ENCODE assay signal across 11 mouse cellular contexts in the genomic region with DNA sequence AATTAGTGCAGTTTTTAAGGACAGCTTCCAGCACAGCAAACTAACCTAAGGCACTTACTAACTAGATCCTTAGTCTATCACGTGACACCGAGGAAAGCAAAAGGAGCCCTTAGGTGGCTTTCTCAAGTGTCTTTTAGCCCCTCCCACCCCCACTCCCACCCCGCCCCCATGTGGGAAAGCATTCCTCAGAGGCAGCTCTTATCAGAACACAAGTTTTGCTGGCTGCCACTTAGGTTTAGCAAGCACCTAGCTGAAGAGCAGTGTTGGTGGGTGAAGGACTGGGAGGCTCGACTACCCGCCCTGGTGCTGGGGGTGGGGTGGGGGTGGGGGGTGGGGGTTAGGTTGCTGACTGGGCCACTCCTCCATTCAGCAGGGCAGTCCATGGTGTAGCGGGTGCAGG. TPM values are rescaled to one million over a fixed set of nuclear protein-coding genes. Genes with fewer than 3 reads are reported as not detected.
DNase-seq lines count a peak whose midpoint lies in the region; ATAC-seq and TF ChIP-seq lines count a peak whose summit lies in the region.
"Had no signal": no experiment of that assay in that cellular context is flagged by ENCODE, and none has a peak within 500 bp of the region (broad histone marks: within the 10 kb centered on the region; RNA-seq: fewer than 3 reads in every experiment).

No protein-coding gene starts in this region.

- H3K4me2 ChIP-seq in heart, embryonic 14.5 days (ENCODE audit: low read length): peak overlapping the region; percentile 41
- no peak overlapping the region for H3K4me2 ChIP-seq in midbrain, embryonic 11.5 days
- no peak overlapping the region for H3K4me2 ChIP-seq in midbrain, embryonic 14.5 days (ENCODE audit: low read length)
- H3K4me2 ChIP-seq in embryonic facial prominence, embryonic 14.5 days (ENCODE audit: low read depth, low read length): no peak overlapping the region
- no peak overlapping the region for H3K4me2 ChIP-seq in stomach, postnatal 0 days (replicated peaks; ENCODE audit: low read depth)

- no peak for TF ChIP-seq CTCF in heart, adult 2 months (IDR thresholded peaks at IDR 0.05)
- no peak for TF ChIP-seq CTCF in stomach, postnatal 0 days (IDR thresholded peaks at IDR 0.05; ENCODE audit: low read depth)

- intact Hi-C loops in heart, adult 2 months (cut with DNase I): no loop called here

- H3K4me1 ChIP-seq in heart, embryonic 14.5 days (ENCODE audit: control insufficient read depth in 2 of 2, insufficient read depth in 2 of 2, low read length in 2 of 2): peaks cover 4 to 6% of the 10 kb centered on the region in 2 experiments; a peak in 3 of 4 replicates
- no peaks in the 10 kb centered on the region for H3K4me1 ChIP-seq in heart, adult 2 months (ENCODE audit: control insufficient read depth, insufficient read depth, low read length)
- H3K4me1 ChIP-seq in midbrain, embryonic 11.5 days (ENCODE audit: control insufficient read depth, insufficient read depth, low read length): peaks cover 6% of the 10 kb centered on the region
- H3K4me1 ChIP-seq in midbrain, embryonic 14.5 days (ENCODE audit: control insufficient read depth, insufficient read depth, low read length): no peaks in the 10 kb centered on the region
- no peaks in the 10 kb centered on the region for H3K4me1 ChIP-seq in embryonic facial prominence, embryonic 14.5 days (ENCODE audit: control insufficient read depth, insufficient read depth, low read length)
- H3K4me1 ChIP-seq in stomach, postnatal 0 days (replicated peaks; ENCODE audit: control insufficient read depth, insufficient read depth): no peaks in the 10 kb centered on the region

- H3K27me3 ChIP-seq in heart, embryonic 14.5 days (ENCODE audit: control insufficient read depth, insufficient read depth, low read length): no peaks in the 10 kb centered on the region
- H3K27me3 ChIP-seq in heart, adult 2 months (ENCODE audit: control insufficient read depth, insufficient read depth, low read length): no peaks in the 10 kb centered on the region
- H3K27me3 ChIP-seq in midbrain, embryonic 11.5 days (ENCODE audit: control insufficient read depth, insufficient read depth, low read length): no peaks in the 10 kb centered on the region
- no peaks in the 10 kb centered on the region for H3K27me3 ChIP-seq in midbrain, embryonic 14.5 days (ENCODE audit: control insufficient read depth, insufficient read depth, low read length)
- H3K27me3 ChIP-seq in embryonic facial prominence, embryonic 14.5 days (replicated peaks; ENCODE audit: control insufficient read depth, insufficient read depth, low read length): no peaks in the 10 kb centered on the region
- no peaks in the 10 kb centered on the region for H3K27me3 ChIP-seq in stomach, postnatal 0 days (ENCODE audit: control insufficient read depth, insufficient read depth, low read length)

- ATAC-seq in heart, embryonic 14.5 days (ENCODE audit: insufficient number of reproducible peaks, insufficient read depth, low FRiP score, low read depth): no peak
- ATAC-seq in midbrain, embryonic 11.5 days (ENCODE audit: low FRiP score): peak; percentile 82
- ATAC-seq in midbrain, embryonic 14.5 days (ENCODE audit: low FRiP score, low TSS enrichment): no peak
- ATAC-seq in embryonic facial prominence, embryonic 14.5 days (ENCODE audit: low read depth): peak; percentile 22; the same call in 1 of the 2 replicates
- ATAC-seq in stomach, postnatal 0 days (ENCODE audit: low FRiP score, low TSS enrichment): no peak

- no peak overlapping the region for H3K27ac ChIP-seq in heart, embryonic 14.5 days (replicated peaks in 1 of 2; ENCODE audit: control insufficient read depth in 1 of 2, insufficient read depth in 1 of 2, low read depth in 2 of 2, low read length in 2 of 2)
- H3K27ac ChIP-seq in heart, adult 2 months: no peak overlapping the region
- no peak overlapping the region for H3K27ac ChIP-seq in midbrain, embryonic 11.5 days (ENCODE audit: low read depth, low read length)
- no peak overlapping the region for H3K27ac ChIP-seq in midbrain, embryonic 14.5 days (replicated peaks; ENCODE audit: low read depth, low read length)
- H3K27ac ChIP-seq in embryonic facial prominence, embryonic 14.5 days (replicated peaks; ENCODE audit: low read depth, low read length): no peak overlapping the region
- no peak overlapping the region for H3K27ac ChIP-seq in stomach, postnatal 0 days (replicated peaks)

- no peaks in the 10 kb centered on the region for H3K9me3 ChIP-seq in heart, embryonic 14.5 days (ENCODE audit: control insufficient read depth, low read length)
- H3K9me3 ChIP-seq in midbrain, embryonic 11.5 days (ENCODE audit: control insufficient read depth, low read length): no peaks in the 10 kb centered on the region
- H3K9me3 ChIP-seq in midbrain, embryonic 14.5 days (ENCODE audit: control insufficient read depth, low read length): no peaks in the 10 kb centered on the region
- no peaks in the 10 kb centered on the region for H3K9me3 ChIP-seq in embryonic facial prominence, embryonic 14.5 days (ENCODE audit: control insufficient read depth, low read length)
- no peaks in the 10 kb centered on the region for H3K9me3 ChIP-seq in stomach, postnatal 0 days (ENCODE audit: control insufficient read depth, low read length)

- no peak for DNase-seq in heart, adult 2 months
- DNase-seq in midbrain, embryonic 11.5 days (ENCODE audit: low spot score, missing footprints): peak; percentile 61
- DNase-seq in midbrain, embryonic 14.5 days: no peak
- peak; percentile 34 for DNase-seq in embryonic facial prominence, embryonic 14.5 days (ENCODE audit: low spot score)
- peak; percentile 27 for DNase-seq in stomach, postnatal 0 days (ENCODE audit: low spot score)
- no peak for DNase-seq in retina, postnatal 1 day
- DNase-seq in B cell, adult 2 months: no peak
- DNase-seq: cerebellum, postnatal 25 days; gastrocnemius, postnatal 14 days; thymus, postnatal 25 days had no signal

- 12% methylated on average over 6 of the region's 6 CpGs for WGBS in heart, embryonic 14.5 days
- 35% methylated on average over 6 of the region's 6 CpGs for WGBS in heart, adult 2 months
- WGBS in midbrain, embryonic 11.5 days: 14% methylated on average over 6 of the region's 6 CpGs
- 12% methylated on average over 6 of the region's 6 CpGs for WGBS in midbrain, embryonic 14.5 days
- WGBS in embryonic facial prominence, embryonic 14.5 days: 36% methylated on average over 6 of the region's 6 CpGs
- WGBS in stomach, postnatal 0 days: 25% methylated on average over 6 of the region's 6 CpGs

- H3K79me2 ChIP-seq in heart, adult 2 months (replicated peaks; ENCODE audit: control insufficient read depth, insufficient read depth, low read length): no peaks in the 10 kb centered on the region

- H3K9ac ChIP-seq in heart, embryonic 14.5 days (ENCODE audit: low read length): no peak overlapping the region
- H3K9ac ChIP-seq in heart, adult 2 months (ENCODE audit: low read depth, low read length): no peak overlapping the region
- no peak overlapping the region for H3K9ac ChIP-seq in midbrain, embryonic 11.5 days (ENCODE audit: low read length)
- H3K9ac ChIP-seq in midbrain, embryonic 14.5 days (replicated peaks; ENCODE audit: low read length): no peak overlapping the region
- H3K9ac ChIP-seq in embryonic facial prominence, embryonic 14.5 days (ENCODE audit: low read depth, low read length): no peak overlapping the region
- H3K9ac ChIP-seq in stomach, postnatal 0 days (ENCODE audit: low read length): no peak overlapping the region

- H3K4me3 ChIP-seq in heart, embryonic 14.5 days (ENCODE audit: control insufficient read depth in 1 of 2, insufficient read depth in 1 of 2, low read depth in 1 of 2, low read length in 2 of 2): no peak overlapping the region
- H3K4me3 ChIP-seq in heart, adult 2 months: no peak overlapping the region
- no peak overlapping the region for H3K4me3 ChIP-seq in midbrain, embryonic 11.5 days (ENCODE audit: low read depth, low read length)
- H3K4me3 ChIP-seq in midbrain, embryonic 14.5 days (replicated peaks; ENCODE audit: low read depth, low read length): no peak overlapping the region
- H3K4me3 ChIP-seq in embryonic facial prominence, embryonic 14.5 days (ENCODE audit: low read depth, low read length): no peak overlapping the region
- no peak overlapping the region for H3K4me3 ChIP-seq in stomach, postnatal 0 days (ENCODE audit: low read depth, low read length)

- no peak for TF ChIP-seq POLR2A in heart, adult 2 months (IDR thresholded peaks at IDR 0.05; ENCODE audit: insufficient read depth, low read depth, low read length)

- no peak for TF ChIP-seq EP300 in heart, adult 2 months (IDR thresholded peaks at IDR 0.05; ENCODE audit: insufficient read depth, low read depth, low read length)
- no peak for TF ChIP-seq EP300 in stomach, postnatal 0 days (optimal IDR thresholded peaks at IDR 0.05)

- no peaks in the 10 kb centered on the region for H3K36me3 ChIP-seq in heart, embryonic 14.5 days (ENCODE audit: control insufficient read depth, insufficient read depth, low read length)
- no peaks in the 10 kb centered on the region for H3K36me3 ChIP-seq in heart, adult 2 months (ENCODE audit: control insufficient read depth, insufficient read depth, low read length)
- no peaks in the 10 kb centered on the region for H3K36me3 ChIP-seq in midbrain, embryonic 11.5 days (ENCODE audit: control insufficient read depth, insufficient read depth, low read length)
- no peaks in the 10 kb centered on the region for H3K36me3 ChIP-seq in midbrain, embryonic 14.5 days (ENCODE audit: control insufficient read depth, insufficient read depth, low read length)
- no peaks in the 10 kb centered on the region for H3K36me3 ChIP-seq in embryonic facial prominence, embryonic 14.5 days (ENCODE audit: control insufficient read depth, insufficient read depth, low read length)
- H3K36me3 ChIP-seq in stomach, postnatal 0 days (ENCODE audit: control insufficient read depth, insufficient read depth, low read length): no peaks in the 10 kb centered on the region

RNA-seq across cellular contexts. Expression of gene Trpm6, which starts 8.5 kb away (rescaled TPM):
- polyA plus RNA-seq in heart, embryonic 14.5 days (2014; fragmentation: Nextera tagmentation; extraction: Ambion mirVana): 0.15 and 0.31 TPM in 2 replicates
- total RNA-seq in heart, adult 2 months (2021): under 1 TPM; 0.05 to 0.16 TPM
- 0.06 and 0.14 TPM in 2 replicates for polyA plus RNA-seq in heart, adult 2 months (2012; rRNA removed)
- polyA plus RNA-seq in midbrain, embryonic 11.5 days (2014; fragmentation: Nextera tagmentation; extraction: Ambion mirVana): 0.58 and 0.59 TPM in 2 replicates
- polyA plus RNA-seq in midbrain, embryonic 14.5 days (2014; fragmentation: Nextera tagmentation; extraction: Ambion mirVana): 0.32 and 0.36 TPM in 2 replicates
- 0.35 and 0.48 TPM in 2 replicates for polyA plus RNA-seq in embryonic facial prominence, embryonic 14.5 days (2014; fragmentation: Nextera tagmentation; extraction: Ambion mirVana)
- 0.01 and 0.05 TPM in 2 replicates for polyA plus RNA-seq in stomach, postnatal 0 days (2015; fragmentation: Nextera tagmentation; extraction: Ambion mirVana)

RNA-seq across cellular contexts. Expression of gene D030056L22Rik, which starts 45.3 kb away (rescaled TPM):
- polyA plus RNA-seq in heart, embryonic 14.5 days (2014; fragmentation: Nextera tagmentation; extraction: Ambion mirVana): 32.4 and 36.5 TPM in 2 replicates
- total RNA-seq in heart, adult 2 months (2021): 10 to 100 TPM; 10.9 to 11.1 TPM
- 4.7 and 7.4 TPM in 2 replicates for polyA plus RNA-seq in heart, adult 2 months (2012; rRNA removed)
- 91.1 and 94.2 TPM in 2 replicates for polyA plus RNA-seq in midbrain, embryonic 11.5 days (2014; fragmentation: Nextera tagmentation; extraction: Ambion mirVana)
- 66.5 and 68.7 TPM in 2 replicates for polyA plus RNA-seq in midbrain, embryonic 14.5 days (2014; fragmentation: Nextera tagmentation; extraction: Ambion mirVana)
- 29.0 and 32.1 TPM in 2 replicates for polyA plus RNA-seq in embryonic facial prominence, embryonic 14.5 days (2014; fragmentation: Nextera tagmentation; extraction: Ambion mirVana)
- 11.4 and 12.8 TPM in 2 replicates for polyA plus RNA-seq in stomach, postnatal 0 days (2015; fragmentation: Nextera tagmentation; extraction: Ambion mirVana)

Comparison
In these comparisons a context has a peak if more than half of its experiments do, and no peak if none do; other contexts are left out.
1. ATAC-seq: peak in midbrain, embryonic 11.5 days (single experiment) and embryonic facial prominence, embryonic 14.5 days (single experiment); none in heart, embryonic 14.5 days (single experiment), midbrain, embryonic 14.5 days (single experiment) and stomach, postnatal 0 days (single experiment).
2. DNase-seq: peak in midbrain, embryonic 11.5 days (single experiment), embryonic facial prominence, embryonic 14.5 days (single experiment) and stomach, postnatal 0 days (single experiment); none in heart, adult 2 months (0 of 2), midbrain, embryonic 14.5 days (single experiment), retina, postnatal 1 day (single experiment) and B cell, adult 2 months (0 of 2).